Mouse (Mus musculus) kidney, postnatal 10 days (tissue): ENCODE data around the gene Rnf207.

Experiments used
- DNase-seq: peaks from one replicate; pipeline ENCODE4 v3.0.0; 2021; ENCODE audit warnings: mixed read lengths

Rnf207 gene

DNA sequence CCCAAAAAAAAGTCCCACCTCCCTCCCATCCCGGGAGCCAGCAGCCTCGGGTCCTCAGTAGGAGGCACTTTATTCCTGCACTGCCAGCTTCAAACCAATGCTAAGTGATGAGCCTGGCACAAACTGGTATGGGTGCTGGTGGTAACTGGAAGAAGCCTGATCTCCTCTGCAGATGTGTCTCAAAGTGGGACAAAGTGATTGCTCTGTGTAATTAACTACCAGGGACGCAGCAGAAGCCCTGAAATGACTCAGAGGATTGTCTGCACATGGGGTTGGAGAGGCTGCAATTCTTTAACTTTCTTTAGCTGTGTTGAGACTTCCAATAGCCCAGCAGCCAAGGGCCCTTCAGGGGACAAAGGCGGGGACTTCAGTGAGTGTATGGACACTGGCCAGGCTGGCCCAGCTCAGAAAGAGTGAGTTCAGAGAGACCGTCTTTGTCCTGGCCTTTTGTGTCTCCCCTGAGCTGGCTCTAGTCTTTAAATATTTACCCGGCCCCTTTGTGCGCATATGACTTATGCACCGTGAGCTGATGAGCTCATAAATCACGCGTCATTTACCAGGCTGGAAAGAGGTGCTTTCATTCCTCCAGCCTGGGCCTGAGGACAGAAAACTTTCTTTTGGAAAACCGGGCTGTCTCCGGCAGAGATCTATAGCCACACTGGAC lies 26.6 kb downstream of the Rnf207 start:
- no peak for DNase-seq

DNA sequence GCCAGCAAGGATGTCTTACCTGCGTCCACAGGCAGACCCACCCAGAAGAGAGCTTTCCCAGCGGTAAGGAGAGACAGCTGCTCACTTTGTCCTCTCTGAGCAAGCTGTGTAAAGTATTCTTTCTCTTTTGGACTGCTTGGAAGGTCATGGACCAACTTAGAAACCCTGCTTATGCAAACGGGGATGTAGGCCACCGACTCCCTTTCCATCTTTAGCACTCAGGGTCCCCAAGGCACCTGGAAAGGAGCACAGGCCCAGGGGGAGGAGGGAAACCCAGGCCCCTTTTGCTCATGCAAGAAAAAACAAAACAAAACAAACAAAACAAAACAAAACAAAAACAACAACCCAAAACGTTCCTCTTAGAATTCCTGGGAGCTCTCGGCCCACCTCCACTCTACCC lies 27.2 kb downstream of the Rnf207 start, which contains the start of gene Hes3:
Gene Hes3 (minus strand): TSS at position 101 of the 400 bp plus-strand sequence.
- no peak for DNase-seq

DNA sequence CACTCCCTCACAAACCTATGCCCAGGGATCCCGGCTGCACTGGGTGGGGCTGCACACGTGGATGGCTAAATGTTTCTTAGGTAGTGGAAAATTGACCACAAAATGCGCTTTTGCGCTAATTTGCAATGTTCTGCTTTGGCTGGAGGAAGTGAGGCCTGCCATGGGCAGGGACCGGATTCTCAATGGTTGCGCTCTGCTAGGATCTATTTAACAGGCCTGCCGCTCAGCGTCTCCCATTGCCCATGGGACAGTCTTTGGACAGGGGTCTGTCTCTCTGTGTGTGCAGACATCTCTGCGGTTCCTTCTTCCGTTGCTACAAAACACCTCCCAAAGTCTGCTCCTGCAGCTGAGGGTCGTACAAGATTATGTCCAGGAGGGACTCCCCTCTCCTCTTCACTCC lies 27.8 kb downstream of the Rnf207 start:
- no peak for DNase-seq

DNA sequence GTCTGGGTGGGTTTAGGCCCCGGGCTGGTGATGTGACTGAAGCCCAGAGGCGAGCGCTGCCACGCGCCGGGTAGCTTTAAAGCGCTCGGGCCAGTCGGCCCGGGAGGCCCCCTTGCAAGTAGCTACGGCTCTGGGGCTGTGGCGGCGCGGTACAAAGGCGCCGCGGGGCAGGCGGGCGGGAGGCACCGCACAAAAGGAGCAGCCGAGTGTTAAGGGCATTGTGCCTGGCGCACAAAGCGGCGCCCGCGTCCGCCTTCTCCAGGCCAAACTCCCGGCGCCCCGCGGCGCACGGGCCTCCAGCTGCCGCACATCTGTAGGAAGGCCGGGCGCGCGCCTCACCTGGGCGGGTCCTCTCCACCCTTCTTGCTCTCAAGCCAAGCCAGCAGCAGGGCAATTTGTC lies 28.4 kb downstream of the Rnf207 start:
- no peak for DNase-seq

DNA sequence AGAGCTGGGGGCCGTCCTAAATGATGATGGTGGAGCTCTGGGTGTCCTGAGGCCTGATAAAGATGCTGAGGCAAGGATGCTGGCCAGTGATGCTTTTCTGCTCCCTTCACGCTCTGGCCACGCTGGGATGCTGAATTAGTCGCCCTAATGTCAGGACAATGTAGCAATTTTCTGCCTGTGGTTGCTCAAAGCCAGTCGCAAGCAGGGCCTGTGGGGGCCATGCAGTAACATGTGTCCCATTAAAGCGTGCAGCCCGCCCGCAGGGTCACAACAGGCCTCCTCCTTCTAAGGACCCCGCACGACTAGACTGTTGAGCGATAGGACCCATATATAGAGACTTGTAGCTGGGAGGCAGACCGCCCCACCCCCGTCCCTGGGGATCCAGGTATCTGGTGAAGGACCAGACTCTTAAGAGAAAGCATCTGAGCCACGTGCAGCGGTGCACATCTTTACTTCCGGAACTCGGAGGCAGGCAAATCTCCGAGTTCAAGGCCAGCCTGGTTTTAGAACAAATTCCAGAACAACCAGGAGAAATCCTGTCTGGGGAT lies 30.3 kb downstream of the Rnf207 start:
- no peak for DNase-seq

DNA sequence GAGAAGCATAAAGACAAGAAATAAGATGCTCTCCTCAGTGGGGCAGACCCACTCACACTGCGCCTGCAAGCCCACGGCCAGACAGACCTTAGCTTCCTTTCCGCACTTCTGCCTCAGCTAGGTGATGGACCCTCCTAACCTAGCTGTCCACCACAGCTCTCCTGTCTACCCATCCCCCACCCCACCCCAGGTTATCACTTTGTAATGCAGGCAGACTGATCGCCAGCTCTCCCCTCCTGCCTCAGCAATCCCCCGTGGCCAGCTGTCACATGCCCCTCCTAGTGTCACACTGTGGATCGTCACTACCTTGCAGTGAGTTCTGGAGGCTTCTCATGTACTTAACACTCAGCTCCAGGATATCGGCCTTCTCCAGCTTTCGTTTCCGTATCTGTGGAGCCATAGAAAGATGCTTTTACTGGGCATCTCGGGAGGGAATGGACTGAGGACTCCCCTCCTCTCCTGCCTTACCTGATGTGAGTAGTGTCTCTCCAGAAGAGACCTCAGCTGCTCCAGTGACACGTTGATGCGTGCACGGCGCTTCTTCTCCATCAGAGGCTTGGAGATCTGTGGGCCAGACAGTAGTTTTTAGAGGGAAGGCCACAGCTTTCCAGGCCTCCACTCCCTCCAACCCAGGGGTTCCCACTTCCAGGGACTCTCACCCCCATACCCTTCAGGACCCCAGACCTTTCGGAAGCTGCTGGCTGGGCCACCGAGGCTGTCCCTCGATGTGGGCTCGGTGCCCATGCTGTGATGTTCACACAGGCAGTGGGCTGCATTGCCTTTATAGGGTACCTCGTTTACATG lies 31.3 kb downstream of the Rnf207 start:
- DNase-seq = no peak

DNA sequence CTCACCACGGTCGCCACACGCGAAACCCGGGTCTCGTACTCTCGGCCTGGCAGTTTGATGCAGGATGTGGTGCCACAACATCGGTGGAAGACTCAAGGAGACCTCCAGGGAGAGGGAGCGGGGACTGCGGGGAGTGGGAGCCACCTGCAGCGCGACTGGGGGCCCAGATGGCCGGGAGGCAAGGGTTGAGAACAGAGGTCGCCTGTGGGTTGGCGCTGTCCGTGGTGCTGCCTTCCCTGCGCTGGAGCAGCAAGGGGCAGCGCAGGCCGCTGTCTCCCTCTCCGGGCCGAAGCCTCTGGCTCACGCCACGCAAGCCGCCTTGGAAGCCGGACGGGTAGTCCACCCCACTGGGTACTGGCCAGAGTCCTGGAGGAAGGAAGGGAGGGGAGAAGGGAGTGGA lies 31.9 kb downstream of the Rnf207 start:
- DNase-seq = peak; percentile 92

DNA sequence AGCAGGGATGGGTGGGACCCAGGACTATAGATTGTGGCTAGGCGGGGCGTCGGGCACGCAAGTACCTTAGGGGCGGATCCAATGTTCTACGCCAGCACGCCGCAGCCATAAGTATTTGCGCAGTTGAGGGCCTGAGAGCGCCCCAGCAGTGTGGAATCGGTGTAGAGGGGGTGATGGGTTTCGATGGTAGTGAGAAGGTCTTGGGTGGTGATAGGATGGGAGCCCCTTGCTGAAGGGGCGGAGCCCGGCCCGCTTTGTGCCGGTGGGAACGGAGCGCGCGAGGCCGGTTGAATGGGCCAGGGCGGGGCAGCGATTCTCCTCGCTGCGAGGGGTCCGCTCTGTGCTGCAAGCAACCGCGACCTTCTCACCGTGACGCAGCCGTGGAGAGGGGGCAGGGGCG lies 32.6 kb downstream of the Rnf207 start:
- no peak for DNase-seq

DNA sequence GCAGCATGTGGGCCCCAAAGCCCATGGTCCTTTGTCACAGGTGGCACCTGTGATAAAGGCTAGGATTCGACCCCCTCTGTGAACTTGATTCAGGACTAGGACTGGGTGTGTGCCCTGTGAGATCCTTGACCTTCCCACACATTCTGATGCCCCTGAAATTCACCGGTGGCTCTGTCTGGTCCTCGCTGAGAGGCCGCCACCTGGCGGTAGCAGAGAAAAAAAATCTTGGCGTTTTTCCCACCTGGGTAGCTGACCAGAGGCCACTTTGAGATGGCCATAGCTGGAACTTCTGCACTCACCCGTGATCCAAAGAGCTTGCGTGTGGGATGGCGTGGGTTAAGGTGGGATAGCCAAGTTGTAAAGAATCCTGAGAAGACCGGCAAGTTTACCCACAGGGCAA lies 33.3 kb downstream of the Rnf207 start:
- peak; percentile 75 for DNase-seq

DNA sequence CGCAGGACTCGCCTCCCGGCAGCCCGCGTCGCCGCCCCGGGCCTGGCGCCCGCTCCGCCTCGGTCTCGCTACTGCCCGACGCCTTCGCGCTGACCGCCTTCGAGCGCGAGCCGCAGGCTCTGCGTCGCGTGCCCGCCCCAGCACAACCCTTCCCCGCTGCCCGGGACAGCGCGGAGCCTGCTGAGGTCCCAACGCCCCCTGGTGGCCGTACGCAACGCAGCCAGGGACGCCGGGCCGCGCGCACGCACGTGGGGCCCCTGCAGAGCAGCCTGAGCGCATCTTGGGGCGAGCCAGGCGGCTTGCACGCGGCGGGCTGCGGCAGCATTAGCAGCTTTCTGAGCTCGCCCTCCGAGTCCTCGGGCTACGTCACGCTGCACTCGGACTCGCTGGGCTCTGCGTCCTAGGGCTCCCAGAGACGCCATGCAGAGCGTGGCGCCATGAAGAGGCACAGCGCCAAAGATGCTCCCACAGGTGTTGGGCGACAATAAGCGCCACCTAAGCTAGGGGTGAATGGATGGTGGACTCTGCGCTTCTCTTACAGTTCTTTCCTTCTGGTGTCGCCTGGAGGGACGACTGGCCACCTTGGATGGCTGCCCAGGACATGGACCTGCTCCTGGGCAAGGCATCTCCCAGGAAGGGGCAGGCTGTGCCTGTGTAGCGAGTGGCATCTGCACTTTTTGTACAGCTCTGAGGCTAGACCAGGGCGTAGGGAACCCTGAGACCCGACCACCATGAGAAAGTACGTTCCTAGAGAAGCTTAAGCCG lies 35.4 kb downstream of the Rnf207 start:
- DNase-seq = peak; percentile 93

DNA sequence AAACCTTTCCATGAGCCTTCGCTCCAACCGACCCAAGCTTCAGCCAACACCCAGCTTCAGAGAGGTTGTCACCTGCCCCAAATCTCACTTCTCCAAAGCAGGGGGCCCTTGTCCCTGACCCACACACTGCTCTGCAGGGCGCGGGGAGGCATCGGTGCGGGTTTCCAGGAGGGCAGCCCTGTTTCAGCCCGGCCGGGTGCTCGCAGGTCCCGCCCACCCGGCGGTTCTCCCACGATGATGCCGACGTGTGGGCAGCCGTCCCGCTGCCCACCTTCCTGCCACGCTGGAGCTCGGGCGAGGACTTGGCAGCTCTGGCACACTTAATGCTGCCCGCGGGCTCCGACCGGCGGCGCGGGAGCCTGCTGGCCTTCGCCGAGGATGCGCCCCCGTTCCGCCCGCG lies 36.1 kb downstream of the Rnf207 start:
- no peak for DNase-seq

DNA sequence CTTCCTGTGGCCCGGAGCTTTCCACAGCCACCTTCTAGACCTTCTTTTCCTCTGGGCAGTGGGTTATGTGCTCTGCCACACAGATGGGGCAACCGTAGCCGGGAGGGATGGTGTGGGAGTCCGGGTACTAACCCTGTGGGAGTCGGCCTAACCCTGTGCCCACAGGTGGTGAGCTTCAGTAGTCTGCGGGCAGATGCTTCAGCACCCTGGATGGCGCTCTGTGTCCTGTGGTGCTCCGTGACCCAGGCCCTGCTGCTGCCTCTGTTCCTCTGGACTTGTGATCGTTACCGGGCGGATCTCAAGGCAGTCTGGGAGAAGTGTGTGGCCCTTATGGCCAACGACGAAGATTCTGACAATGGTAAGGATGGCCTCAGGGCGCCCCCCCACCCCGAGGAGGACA lies 37.2 kb downstream of the Rnf207 start:
- peak; percentile 30 for DNase-seq

DNA sequence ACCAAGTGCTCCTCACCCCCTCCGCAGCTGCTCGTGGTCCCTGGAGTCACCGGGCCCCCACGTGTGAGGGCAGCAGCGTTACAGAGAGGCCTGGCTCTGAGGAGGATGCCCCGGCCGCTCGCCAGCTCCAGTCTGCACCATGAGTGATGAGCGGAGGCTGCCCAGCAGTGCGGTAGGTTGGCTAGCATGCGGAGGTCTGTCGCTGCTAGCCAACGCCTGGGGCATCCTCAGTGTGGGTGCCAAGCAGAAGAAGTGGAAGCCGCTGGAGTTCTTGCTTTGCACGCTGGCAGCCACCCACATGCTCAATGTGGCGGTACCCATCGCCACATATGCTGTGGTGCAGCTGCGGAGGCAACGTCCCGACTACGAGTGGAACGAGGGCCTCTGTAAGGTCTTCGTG lies 39.8 kb downstream of the Rnf207 start:
- DNase-seq = no peak

DNA sequence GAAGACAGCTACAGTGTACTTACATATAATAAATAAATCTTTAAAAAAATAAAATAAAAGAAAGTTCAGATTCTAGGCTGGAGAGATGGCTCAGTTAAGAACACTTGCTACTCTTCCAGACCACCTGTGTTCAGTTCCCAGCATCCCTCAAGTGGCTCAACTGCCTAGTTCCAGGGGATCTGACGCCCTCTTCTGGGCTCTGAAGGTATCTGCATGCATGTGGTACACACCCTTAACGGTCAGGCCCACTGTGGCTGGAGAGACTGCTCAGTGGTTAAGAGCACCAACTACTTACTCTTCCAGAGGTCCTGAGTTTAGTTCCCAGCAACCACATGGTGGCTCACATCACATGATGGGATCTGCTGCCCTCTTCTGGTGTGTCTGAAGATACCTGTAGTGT lies 40.9 kb downstream of the Rnf207 start:
- DNase-seq = no peak

DNA sequence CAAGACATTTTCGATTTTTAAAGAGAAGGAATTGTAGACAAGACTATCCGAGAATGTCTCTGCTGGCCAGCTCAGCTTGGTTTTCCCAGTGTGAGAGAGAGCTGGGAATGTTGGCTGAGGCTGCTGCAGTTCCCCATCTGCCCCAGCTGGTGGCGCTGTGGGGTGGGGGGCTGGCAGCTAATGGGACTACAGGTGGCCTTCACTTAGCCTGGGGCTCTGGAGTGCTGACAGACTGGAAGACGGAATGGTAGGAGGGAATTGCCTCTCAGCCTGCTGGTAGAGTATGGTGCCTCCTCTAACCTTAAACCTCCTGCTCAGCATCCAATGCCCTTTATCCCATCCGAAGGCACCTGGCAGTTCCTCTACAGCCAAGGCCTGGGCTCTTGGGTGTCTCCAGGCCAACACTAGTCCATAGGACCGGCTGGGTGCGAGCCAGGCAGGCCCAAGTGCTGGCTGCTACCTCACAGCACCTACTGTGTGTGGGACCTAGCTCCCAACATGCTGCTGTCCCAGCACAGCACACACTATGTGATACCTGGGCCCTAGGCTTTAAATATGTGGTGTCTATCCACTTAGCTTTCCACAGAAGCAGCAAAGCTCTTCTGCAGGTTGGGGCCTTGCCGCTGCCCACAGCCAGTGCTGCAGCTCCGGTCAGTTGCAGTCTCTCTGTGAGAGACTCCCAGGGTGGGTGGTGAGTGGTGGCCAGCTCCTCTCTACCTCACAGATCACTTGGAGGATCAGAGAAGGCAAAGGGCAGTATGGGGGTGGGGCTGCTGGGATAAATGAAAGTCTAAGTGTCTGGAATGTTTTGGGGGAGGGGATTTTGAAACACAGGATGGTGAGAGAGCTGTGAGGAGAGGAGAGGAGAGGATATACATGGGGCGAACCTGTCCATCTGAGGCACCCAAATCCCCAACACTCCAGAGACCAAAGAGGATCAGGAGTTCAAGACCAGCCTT lies 42.1 kb downstream of the Rnf207 start:
- DNase-seq = peak; percentile 38

DNA sequence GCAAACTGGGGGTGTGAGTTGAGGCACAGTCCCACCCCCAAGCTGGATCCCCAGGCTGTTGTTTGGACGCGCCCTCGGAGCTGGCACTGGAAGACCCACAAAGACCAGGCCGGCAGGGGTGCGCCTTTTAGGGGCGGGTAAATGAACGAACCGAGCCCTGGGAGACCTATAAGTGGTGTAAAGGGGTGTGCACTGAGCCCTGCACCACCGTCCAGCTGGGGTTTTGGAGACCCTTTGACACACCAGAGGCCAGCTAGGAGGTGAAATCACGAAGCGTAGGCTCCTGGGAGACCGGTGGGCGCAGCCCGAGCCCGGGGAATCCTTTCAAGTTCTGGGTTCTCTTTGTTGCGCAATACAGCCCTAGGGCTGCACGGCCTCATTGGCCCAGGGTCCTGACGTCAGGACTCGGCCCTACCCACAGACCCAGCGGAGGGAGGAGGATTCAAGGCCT lies 44.1 kb downstream of the Rnf207 start:
- DNase-seq = peak; percentile 62

DNA sequence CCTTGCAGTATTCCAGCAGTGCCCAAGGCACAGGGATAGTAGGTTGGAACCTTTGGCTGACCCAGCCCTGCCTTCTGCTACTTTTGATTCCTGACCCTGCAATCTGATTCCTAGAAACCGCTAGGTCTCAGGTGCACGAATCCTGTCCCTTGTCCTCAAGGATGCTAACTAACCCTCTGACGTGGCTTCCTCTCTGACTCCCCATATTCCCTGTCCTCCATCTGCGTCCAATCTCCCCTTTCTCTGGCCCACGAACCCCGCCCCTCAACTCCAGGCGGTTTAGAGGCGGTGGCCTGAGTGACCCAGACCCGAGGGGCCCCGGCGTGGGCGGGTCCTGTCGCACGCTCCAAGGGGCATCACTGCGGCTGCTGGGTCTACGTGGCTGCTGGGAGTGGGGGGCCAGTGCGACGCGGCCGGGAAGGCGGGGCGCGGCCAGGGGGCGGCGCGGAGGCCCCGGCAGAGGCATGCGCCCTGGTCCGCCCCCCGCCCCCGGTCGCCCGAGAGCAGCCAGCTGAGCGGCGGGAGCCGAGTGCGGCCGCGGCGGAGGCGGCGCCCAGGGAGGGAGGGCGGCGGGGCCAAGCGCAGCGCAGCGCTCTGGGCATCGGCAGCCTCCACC lies 45.1 kb downstream of the Rnf207 start, which contains the start of gene Gpr153:
Gene Gpr153 (plus strand): TSS at position 612 of the 616 bp plus-strand sequence.
- DNase-seq = peak; percentile 81

DNA sequence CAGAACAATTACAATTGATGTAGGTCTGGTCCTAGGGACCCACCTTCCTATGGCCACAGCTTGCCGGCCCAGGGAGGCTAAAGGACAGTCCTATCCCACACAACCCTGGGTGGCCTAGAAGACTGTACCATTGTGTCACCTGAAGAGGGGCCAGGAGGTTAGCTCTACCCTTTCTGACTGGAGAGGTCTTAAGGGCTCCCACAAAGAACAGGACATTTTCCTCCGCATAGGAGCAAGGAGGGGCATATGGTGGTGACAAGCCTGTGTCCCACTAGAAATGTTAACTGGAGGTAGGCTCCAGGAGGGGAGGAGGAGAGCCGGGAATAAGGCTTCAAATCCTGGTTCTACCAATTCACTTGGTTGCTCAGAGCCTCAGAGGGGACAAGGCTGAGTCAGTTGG lies 45.6 kb downstream of the Rnf207 start:
- no peak for DNase-seq

DNA sequence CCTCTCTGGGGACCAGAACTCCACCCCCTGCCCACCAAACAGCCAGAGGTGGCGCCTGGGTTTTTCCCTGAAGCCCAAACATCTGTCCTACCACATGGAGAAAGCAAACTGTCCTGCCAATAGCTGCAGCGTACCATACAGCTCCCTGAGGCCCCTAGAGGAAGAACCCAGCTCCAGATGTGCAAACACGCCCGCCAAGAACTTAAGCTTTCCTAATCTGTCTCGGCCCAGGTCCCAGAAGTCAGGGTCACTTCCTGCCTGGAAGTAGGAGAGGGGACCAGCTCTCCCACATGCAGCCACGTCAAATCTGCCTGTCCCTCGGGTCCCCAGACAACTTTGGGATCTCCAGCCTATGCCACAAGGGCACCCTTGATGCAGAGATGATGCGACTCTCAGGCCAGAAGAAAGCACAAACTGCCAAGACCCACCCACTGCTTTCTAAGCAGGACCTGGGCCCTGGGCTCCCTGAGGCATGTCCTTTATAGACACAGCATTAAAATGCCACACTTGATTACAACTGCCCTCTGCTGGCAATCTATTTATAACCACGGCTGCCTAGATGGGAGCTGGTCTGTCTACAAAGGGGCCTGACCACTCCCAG lies 46.2 kb downstream of the Rnf207 start:
- DNase-seq = peak; percentile 78

DNA sequence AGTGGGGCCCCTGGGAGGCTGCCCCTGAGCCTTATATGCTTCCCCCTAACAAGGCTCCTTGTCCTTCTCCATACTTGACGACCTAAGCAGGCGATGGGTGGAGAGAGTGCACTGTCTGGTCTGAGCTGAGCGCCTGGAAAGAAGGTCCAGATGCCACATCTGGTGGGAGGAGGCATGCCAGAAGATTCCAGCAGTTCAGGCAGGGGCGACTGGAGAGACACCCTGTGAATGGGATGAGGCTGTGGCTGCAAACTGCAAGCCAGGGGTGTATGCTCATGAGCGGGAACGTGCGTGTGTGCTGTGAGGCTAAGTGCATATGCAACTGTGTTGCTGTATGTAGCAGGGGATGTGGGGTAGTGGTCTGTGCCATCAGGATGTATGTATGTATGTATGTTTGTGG lies 46.8 kb downstream of the Rnf207 start:
- DNase-seq = no peak

DNA sequence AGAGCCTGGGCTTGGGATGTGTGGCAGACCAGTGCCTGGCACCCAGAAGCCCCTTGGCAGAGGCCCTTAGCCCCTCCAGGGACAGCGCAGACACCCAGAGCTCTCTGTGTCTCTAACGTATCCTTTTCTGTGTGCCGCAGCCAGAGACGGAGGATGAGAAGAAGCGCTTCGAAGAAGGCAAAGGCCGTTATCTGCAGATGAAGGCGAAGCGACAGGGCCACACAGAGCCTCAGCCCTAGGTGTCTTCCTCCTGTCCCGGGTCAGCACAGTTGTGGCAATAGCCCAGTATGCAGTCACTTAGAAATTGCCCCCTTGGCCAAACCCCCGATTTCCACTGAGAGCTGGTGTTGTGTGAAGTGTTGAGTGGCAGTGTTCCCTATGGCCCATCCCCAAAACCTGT lies 47.5 kb downstream of the Rnf207 start:
- DNase-seq = no peak
